Mouse (Mus musculus) heart, postnatal 0 days (tissue): ENCODE measurements at regions not wholly inside any gene's neighbourhood (a gene's known extent, or its start where the extent isn't known, plus 50 kb on each side); places are given as distances from the start of the nearest gene placed in this dataset.
"Not testable (repeated sequence)": the region's sequence is repeated elsewhere in the genome, so short reads cannot be mapped to it uniquely, and the experiment has no call there.

Experiments used
- ATAC-seq: fragments of 200-750 bp; cut with Nextera tagmentation; 2 replicates; pipeline ENCODE4 v1.8.0; 2017; ENCODE audit warnings: low read depth, moderate number of reproducible peaks, moderate library complexity; ENCODE audit not compliant: insufficient read depth
- DNase-seq: peaks from one replicate; pipeline ENCODE4 v3.0.0-alpha.2; 2016; ENCODE audit warnings: low spot score
- H3K27ac ChIP-seq: fragments of 300-500 bp; sonication (generic); 2 replicates; pipeline ENCODE4 v1.5.1; 2014; ENCODE audit warnings: low read depth, mild to moderate bottlenecking
- H3K27me3 ChIP-seq: fragments of 300-500 bp; sonication (generic); 2 replicates; pipeline ENCODE4 v1.6.1; 2014; ENCODE audit warnings: low read length, mixed read lengths; ENCODE audit not compliant: control insufficient read depth, insufficient read depth
- H3K36me3 ChIP-seq: fragments of 300-500 bp; sonication (generic); replicated peaks from 2 replicates; pipeline ENCODE4 v1.6.1; 2014; ENCODE audit warnings: low read length, mixed read lengths; ENCODE audit not compliant: control insufficient read depth, insufficient read depth
- H3K4me1 ChIP-seq: fragments of 300-500 bp; sonication (generic); 2 replicates; pipeline ENCODE4 v1.6.1; 2014; ENCODE audit warnings: antibody characterized with exemption; ENCODE audit not compliant: control insufficient read depth, insufficient read depth
- H3K4me2 ChIP-seq: fragments of 300-500 bp; sonication (generic); 2 replicates; pipeline ENCODE4 v1.6.1; 2014; ENCODE audit warnings: low read depth, mild to moderate bottlenecking, low read length, moderate library complexity
- H3K4me3 ChIP-seq: fragments of 300-500 bp; sonication (generic); 2 replicates; pipeline ENCODE4 v1.5.1; 2014; ENCODE audit warnings: low read depth, low read length
- H3K9ac ChIP-seq: fragments of 300-500 bp; sonication (generic); replicated peaks from 2 replicates; pipeline ENCODE4 v1.6.1; 2014; ENCODE audit warnings: low read depth, low read length, mixed read lengths
- H3K9me3 ChIP-seq: fragments of 300-500 bp; sonication (generic); replicated peaks from 2 replicates; pipeline ENCODE4 v1.6.1; 2016; ENCODE audit warnings: low read length; ENCODE audit not compliant: control insufficient read depth
- CTCF ChIP-seq: IDR thresholded peaks from 2 replicates; pipeline ENCODE4 v1.5.1; 2016; ENCODE audit warnings: antibody characterized with exemption, control low read depth, low read depth
- EP300 ChIP-seq: IDR thresholded peaks from 2 replicates; pipeline ENCODE4 v1.6.1; 2016; ENCODE audit warnings: antibody characterized with exemption, low read depth
- WGBS: fragments of 180-500 bp; shearing (Covaris S2); extraction: QIAGEN DNeasy Blood & Tissue Kit; methylation state at CpG from one replicate; pipeline ENCODE4 v1.1.7; 2014; 5-methylcytosine and 5-hydroxymethylcytosine counted together

- 29% methylated on average over 4 of the region's 4 CpGs for WGBS
- Histone ChIP-seq H3K27me3 (no peaks in the 10 kb centered on the region), H3K9me3 (no peaks in the 10 kb centered on the region), H3K4me3 (no peak overlapping the region), H3K4me1 (no peaks in the 10 kb centered on the region), H3K4me2 (no peak overlapping the region), H3K9ac (no peak overlapping the region), H3K27ac (no peak overlapping the region), H3K36me3 (no peaks in the 10 kb centered on the region)
- DNase-seq, result peak; percentile 55
- no peak for ATAC-seq
- TF ChIP-seq CTCF (peak; percentile 70), EP300 (no peak)
Measured at GRCm38 (mm10) chr6:95058017-95058416, 59.0 kb upstream of the Kbtbd8 start.

GRCm38 (mm10) chr6:95056222-95056621, 60.8 kb upstream of the Kbtbd8 start:
- ATAC-seq (no peak), DNase-seq (no peak)
- H3K9me3 ChIP-seq, result no peaks in the 10 kb centered on the region
- H3K4me3 ChIP-seq, result no peak overlapping the region
- H3K4me2 ChIP-seq, result no peak overlapping the region
- H3K27ac ChIP-seq, result no peak overlapping the region
- no peaks in the 10 kb centered on the region for H3K27me3 ChIP-seq
- WGBS, result 88% methylated on average over 2 of the region's 2 CpGs
- H3K4me1 ChIP-seq, result no peaks in the 10 kb centered on the region
- no peak overlapping the region for H3K9ac ChIP-seq
- TF ChIP-seq EP300 (no peak), CTCF (no peak)
- H3K36me3 ChIP-seq, result no peaks in the 10 kb centered on the region

GRCm38 (mm10) chr6:95053717-95054382, 63.2 kb upstream of the Kbtbd8 start:
- DNase-seq (no peak), ATAC-seq (no peak)
- 61% methylated on average over 9 of the region's 9 CpGs for WGBS
- Histone ChIP-seq H3K9ac (no peak overlapping the region), H3K9me3 (no peaks in the 10 kb centered on the region), H3K27me3 (no peaks in the 10 kb centered on the region), H3K4me3 (no peak overlapping the region), H3K27ac (no peak overlapping the region), H3K4me2 (no peak overlapping the region), H3K4me1 (no peaks in the 10 kb centered on the region), H3K36me3 (no peaks in the 10 kb centered on the region)
- TF ChIP-seq EP300 (no peak), CTCF (no peak)

GRCm38 (mm10) chr6:95041351-95041750, 75.7 kb upstream of the Kbtbd8 start:
- H3K27me3 ChIP-seq, DNase-seq, H3K27ac ChIP-seq, H3K4me2 ChIP-seq, H3K9ac ChIP-seq, ATAC-seq, H3K9me3 ChIP-seq, H3K4me3 ChIP-seq, H3K4me1 ChIP-seq, H3K36me3 ChIP-seq: not testable (repeated sequence)
- WGBS, result 25% methylated on average over 7 of the region's 10 CpGs

- Histone ChIP-seq H3K4me3 (no peak overlapping the region), H3K4me1 (no peaks in the 10 kb centered on the region), H3K9me3 (no peaks in the 10 kb centered on the region), H3K27me3 (no peaks in the 10 kb centered on the region), H3K9ac (no peak overlapping the region), H3K27ac (no peak overlapping the region), H3K4me2 (no peak overlapping the region), H3K36me3 (no peaks in the 10 kb centered on the region)
- ATAC-seq (no peak), DNase-seq (no peak)
- TF ChIP-seq CTCF (no peak), EP300 (no peak)
- WGBS, result 58% methylated on average over 4 of the region's 4 CpGs
Measured at GRCm38 (mm10) chr6:95024239-95024638, 92.8 kb upstream of the Kbtbd8 start.

GRCm38 (mm10) chr6:95021724-95022123, 95.3 kb upstream of the Kbtbd8 start:
- H3K9me3 ChIP-seq, result no peaks in the 10 kb centered on the region
- no peaks in the 10 kb centered on the region for H3K36me3 ChIP-seq
- no peak overlapping the region for H3K4me2 ChIP-seq
- no peak overlapping the region for H3K4me3 ChIP-seq
- no peak overlapping the region for H3K27ac ChIP-seq
- no peak for TF ChIP-seq CTCF
- TF ChIP-seq EP300, result no peak
- ATAC-seq (no peak), DNase-seq (no peak)
- H3K4me1 ChIP-seq, result no peaks in the 10 kb centered on the region
- no peaks in the 10 kb centered on the region for H3K27me3 ChIP-seq
- 69% methylated on average over 7 of the region's 7 CpGs for WGBS
- no peak overlapping the region for H3K9ac ChIP-seq
